Mouse (Mus musculus) cerebral cortex, adult 2 months (tissue): ENCODE measurements around the gene Bpnt1.

Source experiments
- WGBS: fragments of 180-500 bp; shearing (Covaris S2); methylation state at CpG from one replicate; pipeline ENCODE4 v1.1.7; 2018; 5-methylcytosine and 5-hydroxymethylcytosine counted together

The Bpnt1 gene

DNA sequence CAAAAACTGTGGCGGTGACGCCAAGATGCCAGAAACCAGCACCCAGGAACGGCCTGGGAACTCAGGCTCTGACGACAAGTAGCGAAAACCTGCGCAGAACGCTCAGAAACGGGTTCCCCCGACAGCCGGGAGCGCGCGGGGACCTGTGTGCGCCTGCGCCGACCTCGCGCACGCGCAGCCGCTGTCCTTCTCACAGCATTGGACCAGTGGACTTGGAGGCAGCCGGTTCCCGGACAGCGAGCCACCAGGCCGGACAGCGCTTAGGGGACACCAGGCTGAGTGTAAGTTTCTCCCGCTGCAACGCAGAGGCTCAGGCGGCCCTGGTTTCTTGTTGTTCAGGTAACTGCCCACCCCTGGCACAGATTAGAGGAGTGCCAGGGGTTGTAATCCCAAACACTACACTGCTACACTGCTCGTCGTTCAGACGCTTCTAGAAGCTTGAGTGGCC is at the start of gene Bpnt1:
TSS of gene Bpnt1 (plus strand) at position 167 of the 448 bp plus-strand sequence.
- WGBS = under 1% methylated on average over 32 of the region's 32 CpGs

DNA sequence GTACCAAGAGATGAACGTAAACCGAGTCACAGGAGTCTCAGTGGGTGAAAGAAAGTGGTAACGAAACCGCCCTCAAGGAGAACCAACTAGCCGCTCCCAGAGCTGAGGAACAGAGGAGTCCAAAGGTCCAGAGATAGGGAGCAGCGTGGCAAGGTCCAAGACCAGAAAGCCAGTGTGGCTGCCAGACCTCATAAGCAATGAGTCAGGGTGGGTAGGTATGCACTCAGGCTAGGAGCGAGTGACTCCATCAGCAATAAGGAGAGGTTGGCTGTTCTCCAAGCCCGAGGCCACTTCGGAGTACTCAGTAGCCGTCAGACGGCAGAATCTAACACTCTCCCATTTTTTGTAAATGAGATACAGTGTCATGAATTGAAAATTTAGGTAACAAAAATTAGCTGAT is 49.1 kb upstream of the Bpnt1 start:
- 84% methylated on average over 11 of the region's 11 CpGs for WGBS

DNA sequence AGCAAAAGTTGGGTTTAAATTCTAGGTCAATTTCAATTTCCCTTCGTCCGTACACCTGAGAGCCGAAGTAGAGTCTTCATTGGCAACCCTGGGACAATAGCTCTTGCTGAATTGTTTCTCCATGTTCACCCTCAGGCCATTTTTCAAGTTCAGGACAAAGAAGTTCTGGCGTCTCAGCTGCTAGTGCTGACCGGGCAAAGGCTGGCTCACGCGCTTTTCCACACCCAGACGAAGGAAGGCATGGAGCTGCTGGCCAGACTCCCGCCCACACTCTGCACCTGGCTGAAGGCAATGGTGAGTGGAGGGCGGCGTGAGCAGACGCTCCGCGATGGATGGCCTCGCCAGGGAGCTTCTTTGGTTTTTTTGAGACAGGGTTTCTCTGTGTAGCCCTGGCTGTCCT is 48.7 kb upstream of the Bpnt1 start:
- 78% methylated on average over 15 of the region's 15 CpGs for WGBS

DNA sequence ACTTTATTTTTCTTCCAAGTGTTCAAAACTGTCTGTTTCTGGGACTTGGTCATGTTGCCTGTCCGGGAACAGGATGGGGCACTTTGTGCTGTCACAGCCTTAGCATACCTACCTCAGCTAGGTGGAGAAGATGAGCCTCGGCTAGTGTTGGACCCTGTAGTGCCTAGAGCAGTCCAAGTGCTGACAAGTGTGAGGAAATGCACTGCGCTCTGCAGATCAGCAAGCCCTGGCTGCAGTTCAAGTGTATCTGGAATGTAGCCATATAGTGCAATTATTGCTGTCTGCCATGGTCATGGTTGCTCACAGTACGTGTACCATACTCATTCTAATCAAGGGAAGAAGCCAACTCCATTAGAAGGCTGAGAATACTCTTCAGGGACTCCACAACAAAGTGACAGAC is 47.2 kb upstream of the Bpnt1 start:
- WGBS = 29% methylated on average over 4 of the region's 4 CpGs

GRCm38 (mm10) chr1:185285171-185285570 is 46.8 kb upstream of the Bpnt1 start:
- WGBS = 42% methylated on average over 4 of the region's 4 CpGs

DNA sequence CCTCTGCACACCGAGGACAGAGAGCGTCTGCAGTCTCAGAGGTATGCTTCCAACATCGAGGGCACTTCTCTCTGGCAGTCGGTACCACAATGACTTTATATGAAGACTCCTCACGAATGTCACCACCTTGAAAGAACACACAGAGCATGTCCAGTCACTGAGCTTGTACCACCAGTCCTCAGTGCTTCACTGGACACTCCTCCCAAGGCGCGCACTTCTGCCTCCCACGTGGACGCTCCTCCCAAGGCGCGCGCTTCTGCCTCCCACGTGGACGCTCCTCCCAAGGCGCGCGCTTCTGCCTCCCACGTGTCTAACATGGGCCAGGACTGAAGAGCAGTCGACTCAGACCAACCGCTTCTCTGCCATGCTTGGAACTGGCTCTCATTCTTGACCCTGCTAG is 44.9 kb upstream of the Bpnt1 start:
- WGBS = 84% methylated on average over 20 of the region's 20 CpGs

DNA sequence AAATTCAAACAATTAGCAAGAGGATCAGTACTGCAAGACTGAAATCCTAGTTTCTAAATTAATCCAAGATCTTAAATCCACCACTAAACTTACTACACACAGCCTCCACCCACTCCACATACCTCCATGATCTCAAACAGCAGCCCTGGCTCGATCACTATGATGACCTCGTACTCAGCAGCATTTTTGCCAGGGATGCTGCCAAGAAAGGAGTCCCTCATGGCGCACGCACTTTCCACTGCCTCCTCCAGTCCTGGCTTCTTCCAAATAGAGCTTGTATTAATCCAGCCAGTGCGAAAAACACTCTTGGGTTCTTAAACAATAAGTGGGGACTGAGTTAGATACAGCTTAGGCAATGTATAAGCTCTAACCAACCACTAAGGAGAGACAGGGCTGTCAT is 42.7 kb upstream of the Bpnt1 start:
- 53% methylated on average over 5 of the region's 5 CpGs for WGBS

DNA sequence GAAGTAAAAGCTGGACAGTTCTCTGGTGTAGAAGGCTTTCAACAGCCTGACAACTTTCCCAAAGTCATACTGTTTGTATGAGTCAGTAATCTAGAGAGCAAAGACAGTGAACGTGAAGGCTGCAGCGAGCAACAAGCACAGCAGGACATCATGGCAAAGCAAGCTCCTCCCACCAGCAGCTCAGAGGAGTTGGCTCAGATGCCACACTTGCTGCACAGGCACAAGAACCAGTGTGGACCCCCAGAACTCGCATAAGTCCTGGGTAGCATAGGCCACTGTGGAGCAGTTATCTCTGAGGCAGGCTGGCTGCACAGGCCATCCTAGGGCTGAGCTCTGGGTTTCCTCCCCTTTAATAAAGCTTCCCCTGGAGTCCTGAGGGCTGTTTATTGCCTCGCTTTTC is 40.6 kb upstream of the Bpnt1 start:
- WGBS = 69% methylated on average over 4 of the region's 4 CpGs

DNA sequence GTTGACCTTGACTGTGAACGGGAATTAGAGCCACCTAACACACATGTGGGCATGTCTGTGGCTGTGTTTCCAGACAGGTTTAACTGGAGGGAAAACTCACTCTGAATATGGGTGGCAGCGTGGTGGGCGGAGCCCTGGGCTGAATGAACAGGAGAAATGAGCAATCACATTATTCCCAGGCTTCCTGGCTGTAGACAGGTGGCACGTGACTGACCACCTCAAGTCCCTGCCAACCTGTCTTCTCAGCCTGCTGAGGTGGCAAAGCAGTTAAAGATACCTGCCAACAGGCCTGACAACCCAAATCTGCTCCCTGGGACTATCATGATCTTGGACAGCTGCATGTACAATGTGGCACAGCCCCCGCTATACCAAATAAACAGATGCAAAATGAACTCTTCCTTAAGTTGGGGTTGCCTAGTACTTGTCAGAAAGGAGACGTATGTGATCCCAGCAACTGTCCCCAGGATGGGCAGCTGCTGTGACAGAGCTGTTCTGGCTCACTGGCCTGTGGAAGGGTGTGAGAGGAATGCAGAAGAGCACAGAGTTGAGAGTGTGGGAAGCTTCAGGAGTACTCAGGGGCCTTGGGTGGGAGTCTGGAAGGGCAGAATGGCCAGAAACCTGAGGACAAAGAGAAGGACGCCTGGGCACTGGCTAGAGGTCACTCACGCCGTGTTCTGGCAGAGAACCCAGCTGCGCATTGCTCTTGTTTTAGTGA is 39.1 kb upstream of the Bpnt1 start:
- WGBS = 89% methylated on average over 10 of the region's 10 CpGs

GRCm38 (mm10) chr1:185296850-185297249 is 35.1 kb upstream of the Bpnt1 start:
- WGBS = 92% methylated on average over 7 of the region's 7 CpGs

DNA sequence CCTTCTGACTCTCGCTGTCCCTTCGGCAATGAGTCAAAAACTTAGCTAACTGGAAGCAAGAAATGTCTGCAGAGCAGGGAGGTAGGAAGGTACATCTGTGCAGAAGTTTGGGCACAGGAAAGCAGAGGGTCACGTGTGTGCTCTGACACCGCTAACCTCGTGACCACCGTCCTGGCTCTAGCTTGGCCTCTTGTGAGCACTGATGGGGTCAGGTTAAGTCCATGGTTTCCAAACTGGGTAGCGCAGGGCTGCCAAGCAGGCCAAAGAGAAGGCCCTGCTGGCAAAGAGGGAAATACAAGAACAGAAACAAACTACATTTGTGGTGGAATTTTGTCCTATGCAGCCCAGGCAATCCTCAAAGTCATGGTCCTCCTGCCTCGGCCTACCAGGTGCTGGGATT is 33.5 kb upstream of the Bpnt1 start:
- 93% methylated on average over 8 of the region's 8 CpGs for WGBS

DNA sequence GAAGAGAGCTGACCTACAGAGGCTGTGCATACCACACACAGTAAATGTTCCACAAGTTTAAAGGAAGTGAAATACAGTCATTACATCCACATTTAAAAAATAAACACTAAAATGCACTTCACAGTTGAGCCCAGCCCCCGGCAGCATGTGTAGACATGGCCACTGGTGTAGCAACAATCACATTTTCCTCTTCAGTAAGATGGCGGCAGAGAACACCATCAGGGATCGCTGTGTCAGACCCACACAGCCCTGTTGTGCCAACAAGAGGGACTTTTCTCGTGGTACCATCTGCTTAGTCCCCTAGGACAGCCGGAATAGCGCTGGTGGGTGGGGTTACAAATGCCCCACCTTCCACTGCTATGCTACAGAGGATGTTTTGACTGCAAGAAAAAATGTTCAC is 29.1 kb upstream of the Bpnt1 start:
- 67% methylated on average over 6 of the region's 6 CpGs for WGBS

- 98% methylated on average over 12 of the region's 12 CpGs for WGBS
Measured at GRCm38 (mm10) chr1:185306836-185307235, 25.1 kb upstream of the Bpnt1 start.

DNA sequence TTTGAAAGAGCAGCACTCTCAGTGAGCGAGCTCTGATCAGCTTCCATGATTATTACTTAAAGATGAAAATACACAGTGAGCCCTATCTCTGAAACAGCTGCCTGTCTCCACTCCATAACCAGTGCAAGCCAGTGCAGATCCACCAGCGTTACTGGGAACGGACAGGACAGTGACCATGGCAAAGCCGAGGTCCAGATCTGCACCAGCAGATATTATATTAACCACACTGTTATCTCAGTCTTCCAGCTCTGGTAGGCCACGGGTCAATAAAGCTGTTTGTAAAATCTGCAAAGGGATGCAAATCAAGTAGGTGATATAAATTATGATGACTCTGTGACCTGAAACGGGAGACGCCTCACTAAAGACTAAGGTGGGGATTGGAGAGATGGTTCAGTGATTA is 24.3 kb upstream of the Bpnt1 start:
- 99% methylated on average over 7 of the region's 7 CpGs for WGBS

GRCm38 (mm10) chr1:185308334-185308733 is 23.6 kb upstream of the Bpnt1 start:
- over 99% methylated on average over 2 of the region's 2 CpGs for WGBS

- WGBS = 75% methylated on average over 4 of the region's 4 CpGs
Measured at GRCm38 (mm10) chr1:185308908-185309307, 23.0 kb upstream of the Bpnt1 start.

GRCm38 (mm10) chr1:185311949-185312348 is 20.0 kb upstream of the Bpnt1 start:
- 90% methylated on average over 9 of the region's 9 CpGs for WGBS

DNA sequence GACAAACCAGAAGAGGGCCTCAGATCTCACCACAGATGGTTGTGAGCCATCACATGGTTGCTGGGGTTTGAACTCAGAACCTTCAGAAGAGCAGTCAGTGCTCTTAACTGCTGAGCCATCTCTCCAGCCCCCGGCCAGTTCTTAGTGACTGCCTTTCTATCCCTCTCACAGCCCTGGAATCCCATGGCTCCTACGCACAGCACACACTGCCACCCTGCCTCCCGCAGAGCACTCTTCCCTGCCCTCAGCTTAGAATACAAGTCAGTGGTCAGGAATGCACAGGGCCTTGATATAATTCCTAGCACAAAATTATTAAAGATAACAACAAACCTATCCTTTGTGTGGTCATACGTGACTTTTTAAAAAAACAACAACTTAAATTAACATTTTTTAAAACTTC is 17.4 kb upstream of the Bpnt1 start:
- 91% methylated on average over 4 of the region's 4 CpGs for WGBS

- 73% methylated on average over 16 of the region's 16 CpGs for WGBS
Measured at GRCm38 (mm10) chr1:185315846-185316568, 15.9 kb upstream of the Bpnt1 start.

DNA sequence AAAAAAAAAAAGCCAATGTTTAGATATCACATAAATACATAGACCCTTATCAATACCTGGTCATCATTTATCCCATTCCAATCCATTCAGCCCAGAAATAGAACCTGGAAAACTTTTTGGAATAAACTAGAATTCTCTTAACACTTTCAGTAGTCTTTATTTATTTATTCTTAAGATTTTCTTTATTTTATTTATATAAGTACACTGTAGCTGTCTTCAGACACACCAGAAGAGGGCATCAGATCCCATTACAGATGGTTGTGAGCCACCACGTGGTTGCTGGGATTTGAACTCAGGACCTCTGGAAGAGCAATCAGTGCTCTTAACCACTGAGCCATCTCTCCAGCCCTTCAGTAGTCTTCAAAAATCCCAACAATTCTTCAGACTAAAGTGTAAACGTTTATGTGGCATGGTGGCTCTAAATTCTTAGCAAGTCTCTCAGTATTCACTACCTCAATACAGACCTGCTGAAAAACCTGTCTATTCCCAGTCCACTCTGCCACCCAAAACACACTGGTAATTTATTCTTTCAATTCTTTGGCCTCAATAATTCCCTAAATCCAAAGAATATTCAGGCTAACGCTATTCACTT is 4.1 kb upstream of the Bpnt1 start:
- WGBS = 45% methylated on average over 3 of the region's 3 CpGs

- WGBS = under 1% methylated on average over 76 of the region's 76 CpGs
Measured at GRCm38 (mm10) chr1:185328721-185329610, 3.0 kb upstream of the Bpnt1 start, which contains the start of gene Iars2. Iars2 (minus strand) TSS chr1:185329396.

GRCm38 (mm10) chr1:185329851-185330250 is 2.1 kb upstream of the Bpnt1 start:
- 84% methylated on average over 8 of the region's 8 CpGs for WGBS
